Mouse (Mus musculus) lung, adult 2 months (tissue): ENCODE results near the gene Dera.

Experiments used
- CTCF ChIP-seq: fragments of 200-500 bp; IDR thresholded peaks from 2 replicates; pipeline ENCODE4 v1.5.1; 2011; ENCODE audit warnings: mild to moderate bottlenecking, low read length, control low read depth; ENCODE audit not compliant: insufficient read depth
- POLR2A ChIP-seq: fragments of 200-500 bp; IDR thresholded peaks from 2 replicates; pipeline ENCODE4 v1.6.1; 2011; ENCODE audit warnings: low read depth, mild to moderate bottlenecking, control low read depth, low read length, borderline replicate concordance; ENCODE audit errors: extremely low read depth

- TF ChIP-seq CTCF, result no peak
- TF ChIP-seq POLR2A, result no peak
Observed at GRCm38 (mm10) chr6:137887258-137887657, 132.9 kb downstream of the Dera start.
